Mouse (Mus musculus): ENCODE measurements at regions not wholly inside any gene's neighbourhood (a gene's known extent, or its start where the extent isn't known, plus 50 kb on each side); places are given as distances from the start of the nearest gene placed in this dataset.

Small RNA genes in the stretch of these regions (microRNA-seq; reads per million reads assigned to microRNA genes)
- 2.6 reads per million, percentile 9 among the genes with 10 or more reads in this experiment for gene Mir378d
